ENCODE assay signal across 10 mouse cellular contexts in genomic region chr13:53454794-53455672, GRCm38 (mm10). TPM values are rescaled to one million over a fixed set of nuclear protein-coding genes. Genes with fewer than 3 reads are reported as not detected.
DNase-seq lines count a peak whose midpoint lies in the region; ATAC-seq lines count a peak whose summit lies in the region.
"Had no signal": no experiment of that assay in that cellular context is flagged by ENCODE, and none has a peak within 500 bp of the region (broad histone marks: within the 10 kb centered on the region; RNA-seq: fewer than 3 reads in every experiment).

No protein-coding gene starts in this region.

- H3K27me3 ChIP-seq in lung, embryonic 16.5 days (ENCODE audit: control insufficient read depth, insufficient read depth, low read depth, low read length): peaks cover 18% of the 10 kb centered on the region
- peaks cover 22% of the 10 kb centered on the region for H3K27me3 ChIP-seq in limb, embryonic 13.5 days
- peaks cover 21% of the 10 kb centered on the region for H3K27me3 ChIP-seq in stomach, embryonic 16.5 days (ENCODE audit: control insufficient read depth, insufficient read depth, low read length)

- WGBS in lung, embryonic 16.5 days: 10% methylated on average over 21 of the region's 21 CpGs
- 9% methylated on average over 21 of the region's 21 CpGs for WGBS in limb, embryonic 13.5 days
- WGBS in stomach, embryonic 16.5 days: 10% methylated on average over 21 of the region's 21 CpGs

- intact Hi-C loops in left cerebral cortex, postnatal 36 days (cut with DNase I): no loop called here

- peak overlapping the region; percentile 51 for H3K4me2 ChIP-seq in lung, embryonic 16.5 days (ENCODE audit: low read depth, low read length)
- H3K4me2 ChIP-seq in limb, embryonic 13.5 days (replicated peaks): peak overlapping the region; percentile 59
- H3K4me2 ChIP-seq in stomach, embryonic 16.5 days (ENCODE audit: low read depth, low read length): peak overlapping the region; percentile 33; the same call in 1 of the 2 replicates

- no peaks in the 10 kb centered on the region for H3K36me3 ChIP-seq in lung, embryonic 16.5 days (ENCODE audit: control insufficient read depth, insufficient read depth, low read length)
- H3K36me3 ChIP-seq in limb, embryonic 13.5 days: no peaks in the 10 kb centered on the region
- no peaks in the 10 kb centered on the region for H3K36me3 ChIP-seq in stomach, embryonic 16.5 days (ENCODE audit: control insufficient read depth, insufficient read depth, low read length)

- H3K4me1 ChIP-seq in lung, embryonic 16.5 days (replicated peaks; ENCODE audit: control insufficient read depth, insufficient read depth, low read length): 0 out of 2 replicates have a peak, but pooled peaks cover 5% of the 10 kb centered on the region
- peaks cover 16% of the 10 kb centered on the region for H3K4me1 ChIP-seq in limb, embryonic 13.5 days
- H3K4me1 ChIP-seq in stomach, embryonic 16.5 days (ENCODE audit: control insufficient read depth, insufficient read depth, low read length): no peaks in the 10 kb centered on the region

- H3K4me3 ChIP-seq in lung, embryonic 16.5 days (ENCODE audit: low read length): peak overlapping the region; percentile 30
- H3K4me3 ChIP-seq in limb, embryonic 13.5 days: peak overlapping the region; percentile 30
- no peak overlapping the region for H3K4me3 ChIP-seq in stomach, embryonic 16.5 days (replicated peaks; ENCODE audit: low read length)

- no peaks in the 10 kb centered on the region for H3K9me3 ChIP-seq in lung, embryonic 16.5 days (ENCODE audit: control insufficient read depth, low read length)
- no peaks in the 10 kb centered on the region for H3K9me3 ChIP-seq in limb, embryonic 13.5 days
- no peaks in the 10 kb centered on the region for H3K9me3 ChIP-seq in stomach, embryonic 16.5 days (replicated peaks; ENCODE audit: control insufficient read depth, low read length)

- peak overlapping the region; percentile 15; the same call in 1 of the 2 replicates for H3K9ac ChIP-seq in lung, embryonic 16.5 days (ENCODE audit: low read length)
- H3K9ac ChIP-seq in limb, embryonic 13.5 days: peak overlapping the region; percentile 57
- H3K9ac ChIP-seq in stomach, embryonic 16.5 days (ENCODE audit: low read length): no peak overlapping the region

- no peak overlapping the region for H3K27ac ChIP-seq in lung, embryonic 16.5 days (ENCODE audit: low read length)
- no peak overlapping the region for H3K27ac ChIP-seq in limb, embryonic 13.5 days
- no peak overlapping the region for H3K27ac ChIP-seq in stomach, embryonic 16.5 days (ENCODE audit: low read length)

- ATAC-seq in lung, embryonic 16.5 days (ENCODE audit: low read depth): no peak
- ATAC-seq in limb, embryonic 13.5 days (ENCODE audit: low FRiP score, low read depth): no peak
- no peak for ATAC-seq in stomach, embryonic 16.5 days (ENCODE audit: insufficient read depth, low FRiP score)
- ATAC-seq in granulocyte monocyte progenitor cell, adult 5-6 weeks (replicated peaks; ENCODE audit: poor library complexity, severe bottlenecking): no peak

- DNase-seq in heart, adult 11 months: peak; percentile 61
- no peak for DNase-seq in heart, adult 18-20 months
- DNase-seq in lung, postnatal 4 days: no peak
- no peak for DNase-seq in left cerebral cortex, postnatal 36 days (ENCODE audit: low spot score in 2 of 2)
- DNase-seq: kidney, adult 2 months; lung, postnatal 14 days had no signal

RNA-seq across cellular contexts. Expression of gene Msx2, which starts 17.8 kb away (rescaled TPM):
- total RNA-seq in heart, adult 18-20 months (2021): under 1 TPM; 0.36 to 0.69 TPM
- polyA plus RNA-seq in lung, embryonic 16.5 days (2015; fragmentation: Nextera tagmentation; extraction: Ambion mirVana): 0.33 and 0.50 TPM in 2 replicates
- 35.7 and 46.1 TPM in 2 replicates for polyA plus RNA-seq in limb, embryonic 13.5 days (2015; fragmentation: Nextera tagmentation; extraction: Ambion mirVana)
- polyA plus RNA-seq in stomach, embryonic 16.5 days (2015; fragmentation: Nextera tagmentation; extraction: Ambion mirVana): 1.6 and 2.2 TPM in 2 replicates
- under 1 TPM; 0.36 to 0.49 TPM for total RNA-seq in left cerebral cortex, postnatal 36 days (2021)
- not detected in 2 replicates for total RNA-seq in granulocyte monocyte progenitor cell, adult 5-6 weeks (2014; fragmentation: Nextera tagmentation)
- total RNA-seq in granulocyte monocyte progenitor cell, adult 5-6 weeks (2017): not detected in 2 replicates
